Mouse (Mus musculus) thymus, postnatal 25 days (tissue): ENCODE measurements around the gene Sprr3.
"Not testable (repeated sequence)": the region's sequence is repeated elsewhere in the genome, so short reads cannot be mapped to it uniquely, and the experiment has no call there.

ENCODE experiments used
- DNase-seq: peaks from one replicate; pipeline ENCODE4 v3.0.0; 2022

Gene Sprr3

GRCm38 (mm10) chr3:92458620-92459019 is at the start of gene Sprr3:
Sprr3 (minus strand) TSS chr3:92458720.
- no peak for DNase-seq

- DNase-seq = no peak
Observed at GRCm38 (mm10) chr3:92508185-92508584, 49.7 kb upstream of the Sprr3 start.

GRCm38 (mm10) chr3:92503528-92503927 is 45.0 kb upstream of the Sprr3 start:
- no peak for DNase-seq

GRCm38 (mm10) chr3:92500393-92500792 is 41.9 kb upstream of the Sprr3 start, which contains the start of gene Sprr4:
Sprr4 (minus strand) TSS chr3:92500493.
- no peak for DNase-seq

GRCm38 (mm10) chr3:92490262-92490661 is 31.7 kb upstream of the Sprr3 start:
- DNase-seq = not testable (repeated sequence)

GRCm38 (mm10) chr3:92486307-92486706 is 27.8 kb upstream of the Sprr3 start:
- DNase-seq = no peak

GRCm38 (mm10) chr3:92485863-92486262 is 27.3 kb upstream of the Sprr3 start, which contains the start of gene Sprr1a:
Sprr1a (minus strand) TSS chr3:92485895.
- no peak for DNase-seq

- not testable (repeated sequence) for DNase-seq
Observed at GRCm38 (mm10) chr3:92481249-92481648, 22.7 kb upstream of the Sprr3 start.

GRCm38 (mm10) chr3:92470111-92470510 is 11.6 kb upstream of the Sprr3 start:
- DNase-seq = no peak

- DNase-seq = no peak
Observed at GRCm38 (mm10) chr3:92467424-92467823, 8.9 kb upstream of the Sprr3 start.

- no peak for DNase-seq
Observed at GRCm38 (mm10) chr3:92466576-92466975, 8.1 kb upstream of the Sprr3 start.

- no peak for DNase-seq
Observed at GRCm38 (mm10) chr3:92455151-92455550, 3.4 kb downstream of the Sprr3 start.

GRCm38 (mm10) chr3:92440177-92440576 is 18.3 kb downstream of the Sprr3 start:
- no peak for DNase-seq

GRCm38 (mm10) chr3:92438689-92439088 is 19.8 kb downstream of the Sprr3 start, which contains the start of gene Sprr1b:
Sprr1b (minus strand) TSS chr3:92438789.
- no peak for DNase-seq

- no peak for DNase-seq
Observed at GRCm38 (mm10) chr3:92432282-92432681, 26.2 kb downstream of the Sprr3 start, which contains the start of gene Sprr2k. Sprr2k (plus strand) TSS chr3:92432582.

GRCm38 (mm10) chr3:92429323-92429722 is 29.2 kb downstream of the Sprr3 start, which contains the start of gene Gm9774:
Gm9774 (minus strand) TSS chr3:92429423.
- DNase-seq = no peak

- no peak for DNase-seq
Observed at GRCm38 (mm10) chr3:92417782-92418181, 40.7 kb downstream of the Sprr3 start, which contains the start of gene Sprr2j-ps. Sprr2j-ps (plus strand) TSS chr3:92418082.

GRCm38 (mm10) chr3:92407691-92408090 is 50.8 kb downstream of the Sprr3 start, which contains the start of gene Sprr2i:
Sprr2i (plus strand) TSS chr3:92407991.
- no peak for DNase-seq
